Mouse (Mus musculus) midbrain, embryonic 12.5 days (tissue): ENCODE data around the gene Prkag2. TPM values are rescaled to one million over a fixed set of nuclear protein-coding genes. Genes with fewer than 3 reads are reported as not detected.
"Not testable (repeated sequence)": the region's sequence is repeated elsewhere in the genome, so short reads cannot be mapped to it uniquely, and the experiment has no call there.

Experiments
- ATAC-seq: fragments of 200-750 bp; cut with Nextera tagmentation; 2 replicates; pipeline ENCODE4 v1.8.0; 2017; ENCODE audit warnings: low read depth, moderate TSS enrichment, moderate library complexity; ENCODE audit not compliant: low FRiP score
- H3K27ac ChIP-seq: fragments of 300-500 bp; sonication (generic); replicated peaks from 2 replicates; pipeline ENCODE4 v1.5.1; 2016; ENCODE audit warnings: mild to moderate bottlenecking
- H3K27me3 ChIP-seq: fragments of 300-500 bp; sonication (generic); 2 replicates; pipeline ENCODE4 v1.6.1; 2016; ENCODE audit warnings: mild to moderate bottlenecking
- H3K36me3 ChIP-seq: fragments of 300-500 bp; sonication (generic); 2 replicates; pipeline ENCODE4 v1.6.1; 2016
- H3K4me1 ChIP-seq: fragments of 300-500 bp; sonication (generic); 2 replicates; pipeline ENCODE4 v1.6.1; 2016
- H3K4me2 ChIP-seq: fragments of 300-500 bp; sonication (generic); replicated peaks from 2 replicates; pipeline ENCODE4 v1.6.1; 2016; ENCODE audit warnings: mild to moderate bottlenecking, moderate library complexity
- H3K4me3 ChIP-seq: fragments of 300-500 bp; sonication (generic); 2 replicates; pipeline ENCODE4 v1.5.1; 2016; ENCODE audit warnings: mild to moderate bottlenecking
- H3K9ac ChIP-seq: fragments of 300-500 bp; sonication (generic); replicated peaks from 2 replicates; pipeline ENCODE4 v1.6.1; 2016; ENCODE audit warnings: mild to moderate bottlenecking, moderate library complexity
- H3K9me3 ChIP-seq: fragments of 300-500 bp; sonication (generic); 2 replicates; pipeline ENCODE4 v1.6.1; 2016; ENCODE audit warnings: mild to moderate bottlenecking
- WGBS: fragments of 180-500 bp; shearing (Covaris S2); methylation state at CpG from one replicate; pipeline ENCODE4 v1.1.7; 2016; 5-methylcytosine and 5-hydroxymethylcytosine counted together
- polyA plus RNA-seq: library from polyadenylated mRNA; unstranded; fragments of >200 nt; fragmentation: Nextera tagmentation; extraction: Ambion mirVana; gene quantifications from 2 replicates; pipeline ENCODE4 v1.2.1, GENCODE M21; 2016

Gene Prkag2
- polyA plus RNA-seq, 1 experiment from 2014 or later = 56.2 TPM

DNA sequence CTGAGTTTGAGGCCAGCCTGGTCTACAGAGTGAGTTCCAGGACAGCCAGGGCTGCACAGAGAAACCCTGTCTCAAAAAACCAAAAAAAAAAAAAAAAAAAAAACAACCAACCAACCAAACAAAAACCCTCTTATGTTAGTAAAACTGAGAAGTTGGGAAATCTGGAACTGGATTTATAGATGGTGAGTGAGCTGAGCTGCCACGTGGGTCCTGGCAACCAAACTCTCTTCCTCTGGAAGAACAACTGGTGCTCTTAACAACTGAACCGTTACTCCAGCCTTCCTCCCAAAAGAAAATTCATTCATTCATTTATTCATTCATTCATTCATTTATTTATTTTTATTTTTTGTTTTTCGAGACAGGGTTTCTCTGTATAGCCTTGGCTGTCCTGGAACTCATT, 278.2 kb downstream of the Prkag2 start:
- not testable (repeated sequence) for ATAC-seq, H3K27ac ChIP-seq, H3K9me3 ChIP-seq, H3K27me3 ChIP-seq, H3K36me3 ChIP-seq, H3K9ac ChIP-seq, H3K4me3 ChIP-seq, H3K4me2 ChIP-seq
- H3K4me1 ChIP-seq = peaks cover 21% of the 10 kb centered on the region
- WGBS = 96% methylated on average over 3 of the region's 3 CpGs

DNA sequence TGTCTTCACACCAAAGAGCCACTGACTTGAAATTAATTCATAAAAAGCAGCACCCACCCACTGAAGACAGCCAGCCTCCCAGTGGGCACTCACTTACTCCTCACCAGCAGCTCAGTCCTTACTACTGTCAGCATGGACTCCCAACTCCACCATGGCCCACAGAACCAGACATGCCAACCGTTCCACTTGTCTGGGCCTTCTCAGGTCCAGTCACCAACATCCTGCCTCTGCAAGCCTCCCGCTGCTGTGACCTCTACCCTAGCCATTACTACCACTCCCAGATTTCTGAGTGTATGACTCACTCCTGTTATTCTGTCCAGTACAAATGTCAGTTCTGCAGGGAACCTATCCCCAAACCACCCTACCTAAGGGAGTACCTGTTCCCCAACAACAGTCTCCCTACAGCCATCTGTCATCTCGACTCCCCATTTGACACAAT, 279.0 kb downstream of the Prkag2 start:
- Histone ChIP-seq H3K4me2 (no peak overlapping the region), H3K4me1 (peaks cover 20% of the 10 kb centered on the region), H3K27ac (no peak overlapping the region), H3K27me3 (no peaks in the 10 kb centered on the region), H3K9me3 (no peaks in the 10 kb centered on the region), H3K4me3 (no peak overlapping the region), H3K36me3 (peaks cover 11% of the 10 kb centered on the region), H3K9ac (no peak overlapping the region)
- 82% methylated on average over 3 of the region's 3 CpGs for WGBS
- ATAC-seq = no peak

GRCm38 (mm10) chr5:24820627-24821026, 279.8 kb downstream of the Prkag2 start:
- WGBS = 61% methylated on average over 5 of the region's 5 CpGs
- ATAC-seq = no peak
- H3K9ac ChIP-seq = no peak overlapping the region

GRCm38 (mm10) chr5:24817191-24817590, 283.3 kb downstream of the Prkag2 start:
- 55% methylated on average over 4 of the region's 4 CpGs for WGBS
- no peak for ATAC-seq
- Histone ChIP-seq H3K27me3 (no peaks in the 10 kb centered on the region), H3K4me1 (peaks cover 4% of the 10 kb centered on the region), H3K4me2 (no peak overlapping the region), H3K27ac (no peak overlapping the region), H3K9me3 (no peaks in the 10 kb centered on the region), H3K9ac (no peak overlapping the region), H3K36me3 (peaks cover 35% of the 10 kb centered on the region), H3K4me3 (no peak overlapping the region)

More at GRCm38 (mm10) chr5:24820627-24821026, 279.8 kb downstream of the Prkag2 start:
- Histone ChIP-seq H3K36me3 (peaks cover 16% of the 10 kb centered on the region), H3K27ac (no peak overlapping the region), H3K9me3 (no peaks in the 10 kb centered on the region), H3K4me3 (no peak overlapping the region), H3K4me1 (peaks cover 15% of the 10 kb centered on the region), H3K4me2 (no peak overlapping the region), H3K27me3 (no peaks in the 10 kb centered on the region)

GRCm38 (mm10) chr5:24813946-24814345, 286.5 kb downstream of the Prkag2 start:
- Histone ChIP-seq H3K4me3 (no peak overlapping the region), H3K27me3 (no peaks in the 10 kb centered on the region), H3K9me3 (no peaks in the 10 kb centered on the region), H3K4me1 (no peaks in the 10 kb centered on the region), H3K27ac (no peak overlapping the region), H3K4me2 (no peak overlapping the region), H3K36me3 (peaks cover 59% of the 10 kb centered on the region), H3K9ac (no peak overlapping the region)
- WGBS = 96% methylated on average over 3 of the region's 3 CpGs
- ATAC-seq = no peak

DNA sequence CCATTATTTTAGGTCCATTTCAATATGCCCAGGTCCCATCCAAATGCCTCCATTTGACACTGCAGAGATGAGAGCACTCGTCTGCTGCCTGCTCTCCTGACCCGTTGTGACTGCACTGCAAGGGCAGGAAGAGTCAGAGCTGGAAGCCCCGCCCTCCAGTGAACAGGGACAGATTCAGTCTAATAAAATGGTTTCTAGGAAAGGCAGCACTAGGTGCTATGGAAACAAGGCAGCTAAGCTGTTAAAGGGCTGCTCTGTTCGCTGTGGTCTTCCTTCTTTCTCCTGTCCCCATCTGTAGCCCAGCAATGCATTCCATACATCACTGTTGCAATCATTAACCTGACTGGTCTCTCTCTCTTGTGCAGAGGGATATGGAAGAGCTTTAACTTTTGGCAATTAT, 287.4 kb downstream of the Prkag2 start:
- H3K9me3 ChIP-seq = no peaks in the 10 kb centered on the region
- no peak overlapping the region for H3K27ac ChIP-seq
- H3K27me3 ChIP-seq = no peaks in the 10 kb centered on the region
- WGBS = 83% methylated on average over 4 of the region's 4 CpGs
- H3K4me2 ChIP-seq = no peak overlapping the region
- no peak overlapping the region for H3K4me3 ChIP-seq
- no peak overlapping the region for H3K9ac ChIP-seq
- no peak for ATAC-seq
- H3K4me1 ChIP-seq = no peaks in the 10 kb centered on the region
- H3K36me3 ChIP-seq = peaks cover 66% of the 10 kb centered on the region

Other genes starting within 250 kb of the Prkag2 start
- not detected in 2 replicates for gene Galntl5, start 80.8 kb upstream of the Prkag2 start, polyA plus RNA-seq
- gene Galnt11, start 121.3 kb upstream of the Prkag2 start, polyA plus RNA-seq = 40.6 and 42.5 TPM in 2 replicates
- gene E130116L18Rik, start 122.5 kb upstream of the Prkag2 start, polyA plus RNA-seq = not detected in 2 replicates